Mouse (Mus musculus): ENCODE results near the gene Mfrp. TPM values are rescaled to one million over a fixed set of nuclear protein-coding genes. Genes with fewer than 3 reads are reported as not detected.

Gene Mfrp
- total RNA-seq, 2 experiments from 2014 or later, result not detected

DNA sequence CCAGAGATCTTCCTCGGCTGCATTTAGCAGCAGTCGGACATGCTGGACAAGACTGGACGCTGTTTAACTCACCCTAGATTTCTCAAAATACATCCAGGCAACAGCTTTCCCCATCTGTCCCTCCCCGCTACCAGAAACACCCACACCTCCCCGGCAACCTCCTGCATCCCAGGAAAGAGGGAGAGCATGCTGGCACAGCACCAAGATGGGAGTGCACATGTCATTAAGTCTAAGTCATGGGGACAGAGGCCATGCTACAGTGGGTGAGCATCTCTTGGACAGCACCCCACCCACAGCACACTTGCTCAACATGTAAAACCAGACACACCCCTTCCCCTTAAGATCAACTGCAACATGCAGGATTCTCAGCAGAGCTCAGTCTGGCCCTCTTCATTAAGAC is 20.6 kb upstream of the Mfrp start:
- Histone ChIP-seq H3K27ac (peak overlapping the region; percentile 97), H3K4me3 (peak overlapping the region; percentile 89)
- DNase-seq, result peak; percentile 71
- TF ChIP-seq CTCF (IDR thresholded peaks at IDR 0.05), result no peak
- intact Hi-C loops (cut with DNase I), result no loop called here

DNA sequence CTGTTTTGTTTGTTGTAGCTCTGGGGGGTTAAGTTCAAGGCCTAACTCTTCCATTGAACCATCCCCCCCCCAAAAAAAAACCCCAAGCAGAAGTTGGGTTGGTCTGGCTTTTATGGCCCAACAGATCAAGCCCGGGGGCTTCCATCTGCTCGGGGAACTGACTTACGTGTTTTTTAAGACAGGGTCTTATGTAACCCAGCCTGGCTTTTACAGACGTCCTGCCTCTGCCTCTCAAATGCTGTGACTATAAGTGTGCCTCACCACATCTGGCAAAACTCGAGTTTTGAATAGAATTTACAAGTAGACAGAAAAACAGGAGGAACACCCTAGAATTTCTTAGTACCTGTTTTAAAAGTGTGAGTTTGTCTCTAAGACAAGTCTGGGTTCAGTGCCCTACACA is 19.9 kb upstream of the Mfrp start:
- H3K27ac ChIP-seq, result peak overlapping the region; percentile 97
- no peak for TF ChIP-seq CTCF (IDR thresholded peaks at IDR 0.05)
- DNase-seq, result no peak
- intact Hi-C loops (cut with DNase I), result no loop called here
- peak overlapping the region; percentile 89 for H3K4me3 ChIP-seq

DNA sequence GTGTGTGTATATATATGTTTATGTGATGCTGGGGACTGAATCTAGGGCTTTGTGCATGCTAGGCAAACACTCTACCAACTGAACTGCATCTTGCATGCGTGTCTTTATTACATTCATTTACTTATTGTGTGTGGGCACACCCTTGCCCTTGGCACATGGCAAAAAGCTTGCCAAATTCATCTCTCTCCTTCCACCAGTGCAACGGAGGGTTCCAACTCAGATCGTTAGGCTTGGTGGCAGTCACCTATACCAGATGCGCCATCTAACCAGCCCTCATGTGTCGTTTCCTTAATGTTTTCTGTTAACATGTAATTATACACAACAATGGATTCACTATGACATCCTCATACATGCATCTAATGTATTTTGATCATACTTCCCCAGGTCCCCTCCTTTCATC is 19.3 kb upstream of the Mfrp start:
- no peak for TF ChIP-seq CTCF (IDR thresholded peaks at IDR 0.05)
- DNase-seq, result no peak
- peak overlapping the region; percentile 89 for H3K4me3 ChIP-seq
- H3K27ac ChIP-seq, result peak overlapping the region; percentile 97
- intact Hi-C loops (cut with DNase I), result no loop called here

DNA sequence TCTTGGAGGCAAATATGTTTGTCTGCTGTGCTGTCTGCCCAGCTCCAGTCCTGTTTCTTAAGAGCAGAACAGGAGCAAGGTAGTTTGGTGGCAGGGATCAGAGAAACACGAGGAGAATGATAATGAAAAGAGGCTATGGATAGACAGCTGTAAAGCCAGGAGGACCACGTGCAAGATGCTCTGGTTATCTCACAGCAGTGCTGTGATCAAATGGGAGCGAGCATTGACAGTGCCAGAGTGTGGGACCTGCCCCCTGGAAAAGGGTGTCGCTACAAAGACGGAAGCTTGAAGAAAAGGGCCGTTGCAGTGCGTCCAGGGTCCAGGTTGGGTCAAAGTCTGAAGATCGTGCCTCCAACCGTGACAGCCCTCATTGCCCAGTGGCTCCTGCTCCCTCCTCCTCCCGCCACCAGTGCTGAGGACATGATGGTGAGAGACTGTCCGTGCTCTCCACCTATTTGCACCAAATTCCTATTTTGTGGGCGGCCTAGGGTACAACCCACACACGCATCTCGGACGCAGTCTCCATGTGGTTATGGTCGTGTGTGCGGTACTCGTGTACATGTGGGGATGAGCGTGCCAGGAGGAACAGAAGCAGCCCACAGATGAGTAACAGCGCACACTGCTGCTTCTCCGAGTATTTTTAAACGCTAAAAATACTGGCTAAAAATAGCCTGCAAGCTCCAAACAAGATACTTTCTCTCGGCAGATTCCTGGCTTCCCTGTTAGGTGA is 18.0 kb upstream of the Mfrp start:
- peak; percentile 72 for DNase-seq
- Histone ChIP-seq H3K27ac (peak overlapping the region; percentile 97), H3K4me3 (peak overlapping the region; percentile 89)
- intact Hi-C loops (cut with DNase I), result no loop called here
- no peak for TF ChIP-seq CTCF (IDR thresholded peaks at IDR 0.05)

DNA sequence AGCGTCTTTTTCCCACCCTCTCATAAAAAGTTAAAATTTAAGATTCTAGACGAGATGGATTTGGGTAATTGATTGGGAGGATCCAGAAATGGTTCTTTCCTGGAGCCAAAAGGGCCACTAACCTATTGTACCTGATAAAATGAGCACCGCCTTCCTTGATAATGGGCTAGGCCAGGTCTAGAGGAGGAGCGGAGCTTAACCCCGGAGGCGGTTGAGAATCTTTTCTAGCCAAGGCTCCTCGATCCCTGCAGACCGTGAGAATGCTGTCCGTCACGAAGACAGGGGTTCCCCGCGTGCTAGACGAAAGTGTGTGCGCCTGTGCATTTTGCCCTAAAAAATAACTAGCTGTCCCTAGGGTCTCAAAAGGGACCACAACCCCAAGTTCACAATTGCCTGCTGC is 17.3 kb upstream of the Mfrp start:
- peak overlapping the region; percentile 97 for H3K27ac ChIP-seq
- no peak for DNase-seq
- no peak for TF ChIP-seq CTCF (IDR thresholded peaks at IDR 0.05)
- intact Hi-C loops (cut with DNase I), result no loop called here
- peak overlapping the region; percentile 89 for H3K4me3 ChIP-seq

DNA sequence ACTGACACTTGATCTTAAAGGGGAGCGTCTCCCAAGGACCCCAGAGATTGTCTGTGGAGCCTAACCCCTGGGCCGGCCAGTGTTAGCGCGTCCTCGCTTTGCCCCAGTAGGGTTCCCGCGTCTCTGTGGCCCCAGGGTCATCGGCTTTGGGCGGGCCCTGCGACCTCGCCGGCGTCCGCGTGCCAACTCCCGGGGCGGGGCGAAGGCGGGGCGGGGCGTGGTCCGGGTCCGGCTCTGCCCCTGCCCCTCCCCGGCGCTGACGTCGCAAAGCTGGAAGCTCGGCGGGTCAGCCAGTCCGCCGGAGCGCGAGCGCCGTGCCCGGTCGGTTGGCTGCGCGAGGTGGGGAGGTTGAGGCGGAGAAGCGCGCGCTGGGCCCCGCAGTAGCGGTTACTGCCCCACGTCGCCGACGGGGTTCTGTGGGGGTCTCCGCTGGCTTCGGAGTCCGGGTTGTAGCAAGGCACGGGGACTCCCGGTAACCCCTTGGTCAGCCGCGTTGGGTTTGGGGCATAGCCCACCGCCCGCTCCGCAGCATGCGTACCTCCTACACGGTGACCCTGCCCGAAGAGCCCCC is 16.8 kb upstream of the Mfrp start:
- peak overlapping the region; percentile 89 for H3K4me3 ChIP-seq
- intact Hi-C loops (cut with DNase I), result no loop called here
- TF ChIP-seq CTCF (IDR thresholded peaks at IDR 0.05), result no peak
- peak; percentile 99 for DNase-seq
- H3K27ac ChIP-seq, result peak overlapping the region; percentile 97

DNA sequence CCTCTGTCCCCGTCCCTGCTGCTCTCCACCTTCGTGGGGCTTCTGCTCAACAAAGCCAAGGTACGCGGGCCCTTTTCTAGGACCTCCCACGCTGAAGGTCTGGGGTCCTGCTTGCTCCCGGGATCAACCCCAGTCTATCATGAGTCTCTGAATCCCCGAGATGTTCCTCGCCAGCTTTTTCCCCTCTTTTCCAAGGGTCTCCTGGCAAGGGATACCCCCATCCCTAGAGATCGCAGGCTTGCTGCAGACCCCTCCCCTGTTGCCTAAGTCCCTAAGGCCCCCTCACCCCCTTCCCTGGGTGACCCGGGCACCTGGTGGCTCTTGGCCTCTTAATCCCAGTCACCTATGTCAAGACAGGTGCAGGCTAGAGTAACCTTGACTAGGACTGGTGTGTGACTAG is 16.3 kb upstream of the Mfrp start:
- DNase-seq, result peak; percentile 56
- H3K4me3 ChIP-seq, result peak overlapping the region; percentile 89
- TF ChIP-seq CTCF (IDR thresholded peaks at IDR 0.05), result no peak
- H3K27ac ChIP-seq, result peak overlapping the region; percentile 97
- intact Hi-C loops (cut with DNase I), result no loop called here

DNA sequence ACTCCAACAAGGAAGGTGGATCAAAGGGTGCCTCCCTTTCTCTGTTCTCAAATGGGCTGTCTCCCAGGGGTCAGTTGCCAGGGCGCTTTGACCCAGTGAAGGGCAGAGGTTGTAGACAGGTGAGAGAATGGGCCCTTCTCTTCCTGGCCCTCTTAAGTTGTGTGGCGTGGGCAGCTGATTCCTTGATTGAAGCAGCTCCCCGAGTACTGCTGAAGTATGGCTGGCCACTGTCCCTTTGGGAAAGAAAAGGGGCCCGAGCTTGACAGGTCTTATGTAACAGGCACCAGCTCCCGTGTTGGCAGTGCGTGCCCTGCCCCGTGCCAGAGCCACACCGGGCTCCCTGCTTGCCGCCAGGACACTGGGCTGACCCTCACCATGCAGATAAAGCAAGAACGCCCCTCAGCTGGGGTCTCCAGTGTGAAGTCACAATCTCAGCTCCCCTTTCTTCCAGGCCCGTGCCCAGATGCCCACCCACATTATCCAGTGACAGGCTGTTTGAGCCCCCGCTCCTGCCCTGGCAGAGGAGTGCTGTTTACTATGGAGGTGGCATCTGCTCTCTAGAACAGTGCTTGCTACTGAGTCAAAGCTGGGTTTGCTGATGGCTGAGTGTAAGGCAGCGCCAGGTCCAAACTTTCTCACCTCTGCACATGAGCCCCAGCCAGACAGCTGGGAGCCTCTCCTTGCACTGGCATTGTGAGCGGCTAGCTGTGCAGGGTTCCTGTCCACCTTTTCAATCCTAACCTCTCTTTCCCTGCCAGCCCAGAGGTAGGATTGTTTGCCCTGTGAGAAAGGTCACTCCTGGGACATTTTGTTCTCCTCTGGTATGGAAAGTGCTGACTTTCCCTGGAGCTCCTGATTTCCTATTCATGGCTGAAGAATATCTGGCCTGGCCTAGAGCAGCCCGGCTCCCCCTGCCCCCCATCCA is 15.5 kb upstream of the Mfrp start:
- intact Hi-C loops (cut with DNase I), result loop anchor here (2.0 kb wide), 1 partner anchor 13 kb away; no protein-coding TSS in a partner anchor
- no peak for TF ChIP-seq CTCF (IDR thresholded peaks at IDR 0.05)
- Histone ChIP-seq H3K27ac (peak overlapping the region; percentile 97), H3K4me3 (peak overlapping the region; percentile 89)
- peak; percentile 91 for DNase-seq

DNA sequence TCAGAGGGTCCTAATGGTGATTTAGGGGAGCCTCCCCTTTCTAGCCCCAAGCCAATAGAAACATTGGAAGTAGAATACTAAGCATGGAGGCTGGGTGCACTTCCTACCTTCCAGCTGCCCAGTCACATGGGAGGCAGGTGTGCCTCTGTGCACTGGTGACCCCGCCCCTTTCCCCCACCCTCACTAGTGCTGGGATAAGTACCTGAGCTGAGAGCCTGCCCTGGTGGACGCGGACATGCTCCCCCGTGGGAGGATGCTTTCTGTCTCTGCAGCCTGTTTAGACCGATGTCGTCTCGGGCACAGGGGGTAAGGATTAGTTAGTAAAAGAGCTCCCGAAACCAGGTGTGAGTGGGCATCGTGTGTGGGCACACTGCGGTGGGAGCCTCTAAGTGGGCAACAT is 14.6 kb upstream of the Mfrp start:
- TF ChIP-seq CTCF (IDR thresholded peaks at IDR 0.05), result no peak
- intact Hi-C loops (cut with DNase I), result loop anchor here (2.0 kb wide), 1 partner anchor 14 kb away; no protein-coding TSS in a partner anchor
- DNase-seq, result peak; percentile 65
- Histone ChIP-seq H3K4me3 (peak overlapping the region; percentile 89), H3K27ac (peak overlapping the region; percentile 97)

DNA sequence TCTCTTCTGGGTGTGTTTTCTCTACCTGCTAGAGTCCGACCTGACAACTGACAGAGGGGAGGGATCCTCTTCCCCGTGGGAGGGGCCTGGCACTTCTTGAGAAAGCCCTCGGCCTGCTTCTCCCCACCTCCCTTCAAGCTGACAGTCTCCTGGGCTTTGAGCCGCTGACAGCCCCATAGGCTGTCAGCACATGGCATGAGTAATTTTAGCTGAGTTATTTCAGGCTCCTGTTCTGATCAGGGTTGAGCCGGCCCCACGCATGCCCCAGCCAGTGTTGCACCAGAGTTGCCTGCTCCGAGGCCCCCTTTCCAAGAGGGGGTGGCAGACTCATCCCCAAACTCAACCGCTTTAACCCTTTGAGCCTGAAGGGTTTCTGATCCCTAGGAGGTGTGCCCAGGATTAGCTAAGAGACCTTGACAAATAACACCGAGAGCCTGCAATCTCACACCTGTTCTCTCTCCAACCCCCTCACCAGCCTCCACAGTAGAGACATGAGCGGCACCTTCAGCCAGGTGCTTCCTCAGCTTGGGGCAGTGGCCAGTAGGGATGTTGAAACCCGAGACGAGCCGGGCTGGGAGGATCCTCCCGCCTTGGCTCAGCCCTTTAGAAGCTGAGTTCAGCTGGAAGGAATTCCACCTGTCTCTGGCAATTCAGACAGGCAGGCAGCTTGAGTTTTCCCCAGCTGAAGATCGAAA is 13.6 kb upstream of the Mfrp start:
- Histone ChIP-seq H3K4me3 (peak overlapping the region; percentile 89), H3K27ac (peak overlapping the region; percentile 97)
- no peak for TF ChIP-seq CTCF (IDR thresholded peaks at IDR 0.05)
- intact Hi-C loops (cut with DNase I), result loop anchor here (2.0 kb wide), 1 partner anchor 15 kb away; no protein-coding TSS in a partner anchor
- DNase-seq, result peak; percentile 89

DNA sequence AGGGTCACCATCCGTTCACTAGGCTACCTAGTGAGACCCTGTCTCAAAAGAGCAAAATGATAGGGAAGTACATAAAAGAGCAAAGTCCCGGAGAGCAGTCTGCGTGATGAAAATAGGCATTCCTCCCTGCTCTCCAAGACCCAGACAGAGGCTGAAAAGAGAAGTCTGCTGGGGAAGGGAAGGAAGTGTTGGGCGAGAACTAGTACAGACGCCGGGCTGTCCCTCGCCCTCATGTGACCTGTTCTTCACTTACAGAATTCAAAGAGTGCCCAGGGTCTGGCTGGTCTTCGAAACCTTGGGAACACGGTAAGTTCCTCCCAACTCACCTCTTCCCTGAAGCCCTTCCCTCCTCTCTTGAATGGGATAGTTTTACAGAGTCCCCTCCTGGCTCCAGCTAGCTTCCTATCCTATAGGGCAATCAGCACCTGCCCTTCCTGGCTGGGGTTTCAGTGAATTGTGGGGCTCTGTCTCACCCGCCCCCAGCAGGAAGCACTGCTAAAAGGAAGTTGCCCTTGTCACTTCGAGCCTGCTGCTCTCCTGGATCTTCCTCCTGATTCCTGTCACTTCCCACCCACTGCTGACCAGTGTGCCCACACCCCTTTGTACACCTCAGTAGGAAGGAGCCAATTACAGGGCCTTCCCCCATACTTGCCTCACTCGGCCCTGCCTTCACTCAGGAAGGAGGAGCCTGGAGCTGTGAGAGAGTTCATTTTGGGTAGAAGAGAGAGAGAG is 12.5 kb upstream of the Mfrp start:
- H3K27ac ChIP-seq, result peak overlapping the region; percentile 97
- H3K4me3 ChIP-seq, result peak overlapping the region; percentile 89
- no peak for DNase-seq
- TF ChIP-seq CTCF (IDR thresholded peaks at IDR 0.05), result no peak
- intact Hi-C loops (cut with DNase I), result no loop called here
